Mouse (Mus musculus): ENCODE results near the gene Tbx1. TPM values are rescaled to one million over a fixed set of nuclear protein-coding genes. Genes with fewer than 3 reads are reported as not detected.

Gene Tbx1
- polyA plus RNA-seq, 1 experiment from 2014 or later = 1.4 TPM

DNA sequence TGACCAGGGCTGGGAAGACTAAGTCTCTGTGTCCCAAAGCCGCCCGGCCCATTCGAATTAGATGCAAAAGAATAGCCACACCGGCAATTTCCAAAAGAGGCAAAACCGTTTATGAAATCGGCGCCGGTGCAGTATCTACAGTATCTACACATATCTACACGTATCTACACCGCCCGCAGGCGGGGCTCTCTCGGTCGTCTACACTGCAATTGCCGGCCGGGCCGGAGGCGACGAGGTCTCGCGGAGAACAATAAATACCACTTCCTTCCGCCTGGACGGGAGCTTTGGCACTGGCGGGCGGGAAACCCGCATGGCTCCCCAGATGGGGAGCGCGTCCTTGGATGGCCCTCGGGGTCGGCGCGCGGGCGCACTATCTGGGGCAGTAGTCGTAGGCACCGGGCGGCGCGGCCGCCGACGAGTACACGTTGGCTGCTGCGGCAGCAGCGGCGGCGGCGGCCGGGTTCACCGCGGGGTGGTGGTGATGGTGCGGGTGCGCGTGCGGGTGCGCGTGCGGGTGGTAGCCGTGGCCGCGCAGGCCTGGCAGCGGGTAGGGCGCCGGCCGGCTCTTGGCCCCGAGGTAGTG lies 8.8 kb downstream of the Tbx1 start:
- peak overlapping the region; percentile 36; the same call in 1 of the 2 replicates for H3K9ac ChIP-seq (ENCODE audit: low read depth, low read length)
- peak overlapping the region; percentile 43 for H3K4me3 ChIP-seq (ENCODE audit: low read depth, low read length)
- ATAC-seq (replicated peaks; ENCODE audit: insufficient number of reproducible peaks, low FRiP score, low TSS enrichment) = no peak
- H3K27me3 ChIP-seq (ENCODE audit: control insufficient read depth, insufficient read depth, low read length) = peaks cover 78% of the 10 kb centered on the region
- H3K4me2 ChIP-seq = peak overlapping the region; percentile 62
- 3% methylated on average over 66 of the region's 66 CpGs for WGBS (ENCODE audit: insufficient replicate concordance)
- no peaks in the 10 kb centered on the region for H3K36me3 ChIP-seq (ENCODE audit: control insufficient read depth, insufficient read depth, low read length)
- peaks cover 23% of the 10 kb centered on the region for H3K4me1 ChIP-seq (ENCODE audit: control insufficient read depth, insufficient read depth, low read length)
- no peaks in the 10 kb centered on the region for H3K9me3 ChIP-seq (replicated peaks; ENCODE audit: control insufficient read depth, low read length)
- no peak overlapping the region for H3K27ac ChIP-seq (ENCODE audit: low read depth, low read length)

DNA sequence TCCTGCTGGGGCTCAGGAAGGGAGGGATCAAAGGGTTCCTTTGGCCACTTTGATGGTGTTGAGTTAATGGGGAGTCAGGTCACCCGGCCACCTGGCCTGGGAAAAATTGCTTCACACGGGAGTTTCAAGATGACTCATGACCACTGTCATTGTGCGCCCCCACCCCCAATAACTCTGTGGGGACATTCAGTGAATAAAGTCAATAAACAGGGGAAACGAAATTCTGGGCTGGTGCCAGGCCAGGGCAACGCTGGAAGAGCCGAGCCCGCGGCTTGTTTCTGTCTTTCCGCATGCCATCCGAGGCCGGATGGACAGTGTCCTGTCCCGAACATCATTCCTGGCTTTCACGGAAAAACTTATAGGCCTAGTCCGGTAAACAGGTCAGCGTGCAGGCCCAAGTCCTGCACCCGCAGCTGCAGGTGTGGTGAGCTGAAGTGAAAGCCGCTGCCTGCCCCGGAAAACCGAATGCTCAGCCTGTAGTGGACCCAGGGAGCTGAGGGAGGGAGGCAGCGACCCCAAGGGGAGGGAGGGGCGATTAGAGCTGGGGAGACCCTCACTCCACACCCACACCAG lies 9.3 kb downstream of the Tbx1 start:
- Histone ChIP-seq H3K9me3 (replicated peaks; ENCODE audit: control insufficient read depth, low read length) (no peaks in the 10 kb centered on the region), H3K4me1 (ENCODE audit: control insufficient read depth, insufficient read depth, low read length) (peaks cover 18% of the 10 kb centered on the region), H3K9ac (ENCODE audit: low read depth, low read length) (no peak overlapping the region), H3K4me3 (ENCODE audit: low read depth, low read length) (peak overlapping the region; percentile 43), H3K4me2 (peak overlapping the region; percentile 62), H3K36me3 (ENCODE audit: control insufficient read depth, insufficient read depth, low read length) (no peaks in the 10 kb centered on the region), H3K27ac (ENCODE audit: low read depth, low read length) (no peak overlapping the region), H3K27me3 (ENCODE audit: control insufficient read depth, insufficient read depth, low read length) (peaks cover 73% of the 10 kb centered on the region)
- WGBS (ENCODE audit: insufficient replicate concordance) = 13% methylated on average over 21 of the region's 21 CpGs
- no peak for ATAC-seq (replicated peaks; ENCODE audit: insufficient number of reproducible peaks, low FRiP score, low TSS enrichment)

DNA sequence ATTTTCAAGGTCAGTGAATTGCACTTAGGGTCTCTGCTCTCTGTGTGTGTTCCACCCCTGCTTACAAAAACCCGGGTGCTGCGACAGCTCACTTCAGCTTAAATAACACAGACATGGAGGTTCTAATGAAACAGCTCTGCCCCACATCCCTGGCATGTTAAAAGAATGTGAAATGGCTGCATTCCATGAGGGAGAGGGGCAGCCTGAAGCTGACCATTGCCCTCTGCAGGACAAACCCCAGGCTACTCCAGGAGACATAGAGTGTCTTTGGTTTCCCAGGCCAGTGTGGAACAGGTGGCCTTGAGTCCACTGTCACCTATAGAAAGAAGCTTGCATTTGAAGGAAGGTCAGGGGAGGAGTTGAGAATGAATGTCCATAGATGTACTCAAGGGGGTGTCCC lies 10.1 kb downstream of the Tbx1 start:
- Histone ChIP-seq H3K4me1 (ENCODE audit: control insufficient read depth, insufficient read depth, low read length) (peaks cover 12% of the 10 kb centered on the region), H3K36me3 (ENCODE audit: control insufficient read depth, insufficient read depth, low read length) (no peaks in the 10 kb centered on the region), H3K4me3 (ENCODE audit: low read depth, low read length) (no peak overlapping the region), H3K9me3 (replicated peaks; ENCODE audit: control insufficient read depth, low read length) (no peaks in the 10 kb centered on the region), H3K9ac (ENCODE audit: low read depth, low read length) (no peak overlapping the region), H3K27me3 (ENCODE audit: control insufficient read depth, insufficient read depth, low read length) (peaks cover 65% of the 10 kb centered on the region), H3K27ac (ENCODE audit: low read depth, low read length) (no peak overlapping the region), H3K4me2 (no peak overlapping the region)
- ATAC-seq (replicated peaks; ENCODE audit: insufficient number of reproducible peaks, low FRiP score, low TSS enrichment) = no peak
- WGBS (ENCODE audit: insufficient replicate concordance) = 16% methylated on average over 2 of the region's 2 CpGs

DNA sequence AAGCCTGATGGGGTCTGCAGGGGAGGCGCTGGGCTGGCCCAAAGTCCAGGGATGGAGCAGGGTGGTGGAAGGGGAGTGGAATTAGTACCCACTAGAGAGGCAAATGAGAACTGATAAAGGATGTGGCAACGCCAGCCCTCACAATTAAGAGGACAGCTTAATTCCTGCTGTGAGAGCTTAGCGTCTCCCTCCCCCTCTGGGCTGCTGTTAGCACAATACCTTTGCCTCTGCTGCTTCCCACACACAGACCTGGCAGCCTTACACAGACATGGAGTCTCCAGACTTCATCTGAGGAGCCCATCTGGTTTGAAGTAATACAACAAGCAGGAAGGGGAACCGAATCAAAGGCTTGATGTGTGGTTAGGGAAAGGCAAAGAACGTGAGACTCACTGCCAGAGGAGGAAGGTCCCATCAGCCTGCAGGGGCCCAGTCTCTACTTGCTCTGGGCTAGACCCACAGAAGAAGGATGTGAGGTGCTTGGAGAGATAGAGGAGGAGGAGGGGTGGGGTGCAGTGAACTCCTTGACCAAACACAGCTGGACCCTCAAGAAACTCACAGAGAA lies 12.8 kb downstream of the Tbx1 start:
- H3K9ac ChIP-seq (ENCODE audit: low read depth, low read length) = no peak overlapping the region
- H3K4me1 ChIP-seq (ENCODE audit: control insufficient read depth, insufficient read depth, low read length) = peaks cover 12% of the 10 kb centered on the region
- no peaks in the 10 kb centered on the region for H3K9me3 ChIP-seq (replicated peaks; ENCODE audit: control insufficient read depth, low read length)
- no peak overlapping the region for H3K4me2 ChIP-seq
- no peak overlapping the region for H3K27ac ChIP-seq (ENCODE audit: low read depth, low read length)
- no peaks in the 10 kb centered on the region for H3K36me3 ChIP-seq (ENCODE audit: control insufficient read depth, insufficient read depth, low read length)
- no peak overlapping the region for H3K4me3 ChIP-seq (ENCODE audit: low read depth, low read length)
- H3K27me3 ChIP-seq (ENCODE audit: control insufficient read depth, insufficient read depth, low read length) = peaks cover 38% of the 10 kb centered on the region
- 18% methylated on average over 5 of the region's 5 CpGs for WGBS (ENCODE audit: insufficient replicate concordance)
- ATAC-seq (replicated peaks; ENCODE audit: insufficient number of reproducible peaks, low FRiP score, low TSS enrichment) = no peak

DNA sequence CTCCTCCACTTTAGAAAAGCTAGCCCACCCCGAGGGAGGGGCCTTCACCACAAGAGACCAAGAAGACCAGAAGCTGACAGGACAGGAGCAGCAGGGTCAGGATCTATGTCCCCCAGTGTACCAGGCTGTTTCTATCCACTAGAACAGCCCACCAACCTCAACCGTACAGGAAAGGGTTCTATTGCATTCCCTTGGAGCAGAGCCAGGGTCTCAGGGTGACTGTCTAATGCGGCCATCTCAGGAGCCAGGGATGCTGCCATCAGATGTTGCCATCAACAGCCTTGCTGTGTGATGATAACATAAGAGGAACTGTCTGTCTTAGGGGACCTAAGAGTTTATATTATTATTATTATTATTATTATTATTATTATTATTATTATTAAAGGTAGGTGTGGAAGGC lies 13.4 kb downstream of the Tbx1 start:
- WGBS (ENCODE audit: insufficient replicate concordance) = 32% methylated on average over 3 of the region's 3 CpGs
- H3K27me3 ChIP-seq (ENCODE audit: control insufficient read depth, insufficient read depth, low read length) = peaks cover 32% of the 10 kb centered on the region

DNA sequence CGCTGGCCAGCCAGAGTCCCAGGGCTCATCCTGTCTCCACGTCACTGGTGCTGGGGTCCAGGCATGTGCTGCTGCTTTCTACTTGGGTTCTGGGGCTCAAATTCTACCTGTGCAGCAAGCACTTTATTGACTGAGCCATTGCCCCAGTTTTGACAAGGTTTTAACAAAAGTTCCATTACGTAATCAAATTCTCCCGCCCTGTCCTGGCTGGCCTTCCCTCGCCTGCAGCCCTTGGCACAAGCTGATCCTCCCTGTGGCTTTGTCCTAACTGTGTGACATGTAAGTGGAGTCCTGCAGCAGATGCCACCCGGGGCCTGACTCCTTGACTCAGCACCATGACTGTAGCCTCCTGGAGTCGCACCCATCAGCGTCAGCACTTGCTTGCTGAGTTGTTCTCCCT lies 16.3 kb downstream of the Tbx1 start:
- Histone ChIP-seq H3K4me3 (ENCODE audit: low read depth, low read length) (no peak overlapping the region), H3K27ac (ENCODE audit: low read depth, low read length) (no peak overlapping the region), H3K9me3 (replicated peaks; ENCODE audit: control insufficient read depth, low read length) (no peaks in the 10 kb centered on the region), H3K4me2 (no peak overlapping the region), H3K4me1 (ENCODE audit: control insufficient read depth, insufficient read depth, low read length) (no peaks in the 10 kb centered on the region), H3K9ac (ENCODE audit: low read depth, low read length) (no peak overlapping the region), H3K36me3 (ENCODE audit: control insufficient read depth, insufficient read depth, low read length) (no peaks in the 10 kb centered on the region), H3K27me3 (ENCODE audit: control insufficient read depth, insufficient read depth, low read length) (peaks cover 3% of the 10 kb centered on the region)
- ATAC-seq (replicated peaks; ENCODE audit: insufficient number of reproducible peaks, low FRiP score, low TSS enrichment) = no peak
- WGBS (ENCODE audit: insufficient replicate concordance) = 67% methylated on average over 8 of the region's 8 CpGs

More for the DNA sequence above, 13.4 kb downstream of the Tbx1 start:
- no peak for ATAC-seq (replicated peaks; ENCODE audit: insufficient number of reproducible peaks, low FRiP score, low TSS enrichment)
- Histone ChIP-seq H3K4me3 (ENCODE audit: low read depth, low read length) (no peak overlapping the region), H3K27ac (ENCODE audit: low read depth, low read length) (no peak overlapping the region), H3K4me1 (ENCODE audit: control insufficient read depth, insufficient read depth, low read length) (peaks cover 7% of the 10 kb centered on the region), H3K9me3 (replicated peaks; ENCODE audit: control insufficient read depth, low read length) (no peaks in the 10 kb centered on the region), H3K36me3 (ENCODE audit: control insufficient read depth, insufficient read depth, low read length) (no peaks in the 10 kb centered on the region), H3K9ac (ENCODE audit: low read depth, low read length) (no peak overlapping the region), H3K4me2 (no peak overlapping the region)

DNA sequence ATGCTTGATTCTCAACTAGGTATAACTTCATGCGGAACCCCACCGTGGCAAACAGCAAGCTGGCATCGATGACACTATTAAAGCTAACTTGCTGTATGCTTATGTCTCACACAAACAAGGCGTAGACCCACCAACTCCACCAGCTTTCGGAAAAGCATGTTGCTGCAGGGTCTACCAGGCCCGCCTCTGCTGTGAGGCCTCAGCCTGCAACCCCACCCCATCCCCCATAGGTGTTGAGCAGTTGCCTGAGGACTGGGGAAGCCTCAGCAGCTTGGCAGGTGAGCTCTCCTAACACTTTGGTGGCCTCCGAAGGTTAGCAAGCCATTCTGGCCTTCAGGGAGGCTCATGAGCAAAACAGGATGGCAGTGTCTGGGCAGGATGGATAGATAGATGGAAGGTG lies 21.9 kb downstream of the Tbx1 start:
- 67% methylated on average over 7 of the region's 7 CpGs for WGBS (ENCODE audit: insufficient replicate concordance)
- Histone ChIP-seq H3K9me3 (replicated peaks; ENCODE audit: control insufficient read depth, low read length) (no peaks in the 10 kb centered on the region), H3K4me1 (ENCODE audit: control insufficient read depth, insufficient read depth, low read length) (no peaks in the 10 kb centered on the region), H3K27ac (ENCODE audit: low read depth, low read length) (no peak overlapping the region), H3K27me3 (ENCODE audit: control insufficient read depth, insufficient read depth, low read length) (no peaks in the 10 kb centered on the region), H3K4me2 (no peak overlapping the region), H3K4me3 (ENCODE audit: low read depth, low read length) (no peak overlapping the region), H3K36me3 (ENCODE audit: control insufficient read depth, insufficient read depth, low read length) (no peaks in the 10 kb centered on the region), H3K9ac (ENCODE audit: low read depth, low read length) (no peak overlapping the region)
- ATAC-seq (replicated peaks; ENCODE audit: insufficient number of reproducible peaks, low FRiP score, low TSS enrichment) = no peak

DNA sequence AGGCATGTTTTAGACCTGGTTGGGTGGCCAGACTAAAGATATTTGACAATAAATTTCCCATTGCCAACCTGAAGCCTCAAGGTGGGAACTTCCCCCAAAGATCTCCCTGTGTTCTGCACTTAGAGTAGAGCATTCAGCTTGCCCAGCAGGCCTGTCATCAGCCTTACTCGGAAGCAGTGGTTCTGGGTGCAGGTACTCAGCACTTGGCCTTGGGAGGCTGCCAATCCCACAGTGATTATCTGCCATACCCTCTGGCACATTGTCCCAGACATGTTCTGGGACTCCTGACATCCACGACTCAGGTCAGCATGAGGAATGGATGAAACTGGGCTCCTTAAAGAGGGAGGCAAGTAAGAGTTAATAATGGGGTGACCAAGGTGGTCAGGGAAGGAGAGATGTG lies 26.0 kb downstream of the Tbx1 start:
- Histone ChIP-seq H3K4me1 (ENCODE audit: control insufficient read depth, insufficient read depth, low read length) (no peaks in the 10 kb centered on the region), H3K27ac (ENCODE audit: low read depth, low read length) (no peak overlapping the region), H3K9ac (ENCODE audit: low read depth, low read length) (no peak overlapping the region), H3K4me2 (no peak overlapping the region), H3K36me3 (ENCODE audit: control insufficient read depth, insufficient read depth, low read length) (no peaks in the 10 kb centered on the region), H3K27me3 (ENCODE audit: control insufficient read depth, insufficient read depth, low read length) (no peaks in the 10 kb centered on the region), H3K9me3 (replicated peaks; ENCODE audit: control insufficient read depth, low read length) (no peaks in the 10 kb centered on the region), H3K4me3 (ENCODE audit: low read depth, low read length) (no peak overlapping the region)
- ATAC-seq (replicated peaks; ENCODE audit: insufficient number of reproducible peaks, low FRiP score, low TSS enrichment) = no peak
- 70% methylated on average over 2 of the region's 2 CpGs for WGBS (ENCODE audit: insufficient replicate concordance)

DNA sequence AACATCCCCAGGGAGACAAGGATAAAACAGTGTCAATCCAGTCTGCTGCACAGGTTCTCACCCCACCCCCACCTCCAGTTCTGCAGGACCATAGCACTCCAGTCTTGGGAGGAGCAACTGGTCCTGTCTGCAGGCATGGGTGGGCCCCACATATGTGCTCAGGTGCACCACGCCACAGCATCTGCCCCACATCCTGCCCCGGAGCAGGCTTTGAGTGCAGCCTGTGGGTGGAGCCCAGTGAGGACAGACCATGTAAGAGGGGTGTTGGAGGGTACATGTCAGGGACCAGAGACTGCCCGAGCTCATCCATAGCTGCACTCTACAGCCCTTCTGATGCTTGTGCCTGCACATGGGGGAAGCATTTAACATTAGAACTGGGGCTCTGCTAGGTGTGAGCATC lies 34.0 kb downstream of the Tbx1 start:
- H3K27ac ChIP-seq (ENCODE audit: low read depth, low read length) = no peak overlapping the region
- 73% methylated on average over 3 of the region's 3 CpGs for WGBS (ENCODE audit: insufficient replicate concordance)
- no peak overlapping the region for H3K9ac ChIP-seq (ENCODE audit: low read depth, low read length)
- no peak for ATAC-seq (replicated peaks; ENCODE audit: insufficient number of reproducible peaks, low FRiP score, low TSS enrichment)
- H3K4me3 ChIP-seq (ENCODE audit: low read depth, low read length) = no peak overlapping the region
- H3K4me1 ChIP-seq (ENCODE audit: control insufficient read depth, insufficient read depth, low read length) = peaks cover 10% of the 10 kb centered on the region
- H3K27me3 ChIP-seq (ENCODE audit: control insufficient read depth, insufficient read depth, low read length) = 0 out of 2 replicates have a peak, but pooled peaks cover 2% of the 10 kb centered on the region
- no peaks in the 10 kb centered on the region for H3K9me3 ChIP-seq (replicated peaks; ENCODE audit: control insufficient read depth, low read length)
- no peak overlapping the region for H3K4me2 ChIP-seq
- no peaks in the 10 kb centered on the region for H3K36me3 ChIP-seq (ENCODE audit: control insufficient read depth, insufficient read depth, low read length)
